Mouse (Mus musculus): ENCODE results near the gene Uqcc1. TPM values are rescaled to one million over a fixed set of nuclear protein-coding genes. Genes with fewer than 3 reads are reported as not detected.

Uqcc1 gene
- polyA plus RNA-seq, 1 experiment = 36.7 TPM

DNA sequence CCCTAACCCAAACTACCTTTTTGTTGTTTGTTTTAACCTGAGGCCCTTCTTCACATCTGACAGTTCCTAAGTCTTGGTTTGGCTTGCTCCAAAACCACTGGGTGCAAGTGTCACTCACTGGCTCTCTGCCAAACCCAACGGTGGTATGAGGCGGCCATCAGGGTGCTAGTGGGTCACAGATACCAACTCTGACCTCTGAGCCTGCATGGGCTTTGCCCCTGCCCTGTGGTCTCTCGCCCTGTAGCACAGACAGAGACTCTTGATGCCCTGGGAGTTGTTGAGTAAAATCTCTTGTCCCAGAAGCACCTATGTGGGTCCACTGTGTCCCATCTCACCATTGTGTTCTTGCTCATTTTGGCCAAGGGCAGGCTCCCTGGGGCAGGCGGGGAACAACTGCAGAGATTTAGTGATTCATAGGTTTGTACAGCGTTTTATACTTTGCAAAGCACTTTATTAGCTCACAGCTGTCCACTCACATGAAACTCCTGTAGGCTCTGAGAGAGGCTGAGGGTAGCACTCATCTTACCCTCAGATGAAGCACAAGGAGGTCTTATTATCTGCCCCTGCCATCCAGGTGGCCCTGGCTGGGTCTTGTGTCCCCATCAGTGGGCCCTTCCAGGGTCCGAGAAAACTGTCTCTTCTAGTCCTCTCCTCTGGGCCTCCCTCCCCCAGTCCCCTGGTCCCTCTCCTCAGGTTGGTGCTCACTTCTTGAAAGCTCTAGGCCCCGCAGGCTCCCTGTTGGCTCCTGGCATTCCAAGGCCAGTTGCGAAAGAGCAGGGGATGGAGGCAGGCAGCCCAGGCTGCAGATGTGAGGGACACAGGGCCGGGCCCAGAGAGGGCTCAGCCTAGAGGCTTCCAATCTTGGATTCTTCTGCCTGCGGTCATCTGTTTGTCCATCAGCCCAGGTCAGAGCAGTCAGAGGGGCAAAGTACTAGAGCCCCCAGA lies 112.5 kb downstream of the Uqcc1 start:
- no peak for DNase-seq (ENCODE audit: low read depth)

DNA sequence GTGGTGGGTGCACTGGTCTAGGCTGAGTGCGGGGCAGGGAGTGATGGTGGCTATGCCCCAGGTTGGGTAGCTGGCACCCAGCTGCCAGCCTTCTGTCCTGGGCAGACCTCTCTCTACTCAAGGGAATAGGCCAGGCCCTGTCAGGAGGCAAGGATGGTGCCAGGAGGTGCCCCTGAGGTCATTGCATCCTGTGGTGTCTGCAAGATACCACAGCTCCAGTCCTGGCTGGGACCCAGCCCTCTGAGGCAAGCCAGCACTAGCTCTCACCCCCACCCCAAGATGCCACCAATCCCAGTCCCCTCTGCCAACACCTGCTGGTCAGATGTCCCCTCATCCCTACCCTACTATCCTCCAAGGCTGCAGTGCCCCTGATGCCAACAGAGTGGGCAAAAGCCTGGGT lies 113.9 kb downstream of the Uqcc1 start:
- no peak for DNase-seq (ENCODE audit: low read depth)

DNA sequence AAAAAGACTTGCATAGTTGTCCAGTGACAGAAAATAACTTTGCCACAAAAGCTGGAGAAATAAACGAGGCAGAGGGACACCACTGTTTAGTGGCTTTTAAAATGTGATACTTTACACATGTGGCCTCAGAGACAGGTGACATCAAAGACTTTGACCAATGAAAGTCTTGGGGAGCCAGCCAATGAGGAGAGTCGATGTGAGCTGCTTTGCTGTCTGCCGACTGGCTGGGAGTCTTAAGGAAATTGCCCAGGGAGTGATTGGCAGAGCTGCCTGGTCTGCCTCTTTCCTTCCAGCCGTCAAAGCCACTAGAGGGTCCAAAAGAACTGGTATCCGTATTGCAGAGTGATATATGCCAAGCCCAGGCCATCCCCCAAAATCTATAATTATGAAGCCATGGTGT lies 115.3 kb downstream of the Uqcc1 start:
- DNase-seq (ENCODE audit: low read depth) = no peak

DNA sequence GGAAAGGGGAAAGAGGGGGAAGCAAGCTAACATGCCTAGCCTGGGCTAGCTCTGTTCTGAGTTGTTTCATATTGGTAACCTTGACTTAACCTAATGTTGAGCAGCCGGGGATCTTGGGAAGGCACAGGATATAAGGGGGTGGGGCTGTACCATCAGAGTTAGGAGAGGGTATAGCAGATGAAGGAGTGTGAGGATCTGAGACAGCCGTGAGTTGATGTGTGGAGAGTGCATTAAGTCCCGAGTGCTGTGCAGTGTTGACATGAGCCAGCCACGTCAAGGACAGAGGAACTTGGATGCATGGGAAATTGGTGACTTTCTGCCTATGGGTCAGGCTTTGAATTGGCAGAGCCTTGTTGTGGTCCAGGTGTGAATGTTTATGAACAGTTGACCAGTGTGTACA lies 117.5 kb downstream of the Uqcc1 start:
- no peak for DNase-seq (ENCODE audit: low read depth)

DNA sequence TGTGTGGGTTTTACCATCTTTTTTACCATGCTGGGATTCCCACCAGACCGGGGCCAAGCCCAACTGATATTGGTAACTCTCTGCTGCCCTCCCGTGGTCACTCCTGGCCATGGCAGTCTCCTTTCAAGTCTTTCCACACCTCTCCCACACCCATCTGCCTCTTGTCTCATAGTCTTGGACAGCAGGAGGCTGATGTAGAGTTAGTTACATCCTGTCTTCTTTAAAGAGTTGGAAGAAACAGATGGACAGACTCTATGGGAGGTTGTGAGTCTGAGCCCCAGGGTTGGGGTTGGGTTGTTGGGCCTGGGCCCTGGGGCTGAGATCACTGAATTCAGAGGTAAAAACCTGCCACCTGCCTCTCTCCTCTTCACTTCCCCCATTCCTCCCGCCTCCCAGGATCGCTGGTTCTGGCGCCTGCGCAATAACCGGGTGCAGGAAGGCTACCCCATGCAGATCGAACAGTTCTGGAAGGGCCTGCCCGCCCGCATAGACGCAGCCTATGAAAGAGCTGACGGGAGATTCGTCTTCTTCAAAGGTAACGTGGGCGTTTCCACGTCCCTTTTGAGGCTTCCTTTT lies 118.2 kb downstream of the Uqcc1 start:
- no peak for DNase-seq (ENCODE audit: low read depth)

DNA sequence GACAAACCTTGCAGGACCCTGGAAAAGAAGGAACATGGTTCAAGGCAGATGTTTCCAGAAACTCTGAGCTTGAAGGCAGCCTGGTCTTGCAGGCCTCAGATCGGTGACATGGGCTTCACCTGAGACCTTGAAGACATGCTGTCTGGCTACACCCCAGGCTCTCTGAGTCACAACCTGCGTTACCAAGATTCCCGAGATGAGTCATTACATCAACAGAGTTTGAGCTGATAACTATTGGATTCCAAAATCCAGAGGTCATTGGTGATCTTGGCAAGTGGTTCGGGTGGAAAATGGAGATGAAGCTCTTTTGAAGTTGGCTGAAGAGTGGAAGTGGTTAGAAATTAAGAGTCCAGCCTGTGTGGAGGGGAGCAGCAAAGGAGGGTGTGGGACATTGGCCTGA lies 120.5 kb downstream of the Uqcc1 start:
- DNase-seq (ENCODE audit: low read depth) = no peak

DNA sequence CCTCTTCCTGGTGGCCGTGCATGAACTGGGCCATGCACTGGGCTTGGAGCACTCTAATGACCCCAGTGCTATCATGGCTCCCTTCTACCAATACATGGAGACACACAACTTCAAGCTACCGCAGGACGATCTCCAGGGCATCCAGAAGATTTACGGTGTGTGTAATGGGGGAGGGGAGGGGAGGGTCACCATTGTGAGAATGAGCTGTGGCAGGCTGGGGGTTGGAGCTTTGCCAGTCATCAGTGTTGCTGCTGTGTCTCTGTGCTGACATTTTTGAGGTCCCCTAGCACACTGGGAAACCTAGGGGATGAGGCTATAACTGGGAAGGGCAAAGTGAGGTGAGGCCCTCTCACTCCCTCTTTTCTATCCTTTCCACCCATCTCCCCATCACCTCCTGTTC lies 122.7 kb downstream of the Uqcc1 start:
- DNase-seq (ENCODE audit: low read depth) = no peak

DNA sequence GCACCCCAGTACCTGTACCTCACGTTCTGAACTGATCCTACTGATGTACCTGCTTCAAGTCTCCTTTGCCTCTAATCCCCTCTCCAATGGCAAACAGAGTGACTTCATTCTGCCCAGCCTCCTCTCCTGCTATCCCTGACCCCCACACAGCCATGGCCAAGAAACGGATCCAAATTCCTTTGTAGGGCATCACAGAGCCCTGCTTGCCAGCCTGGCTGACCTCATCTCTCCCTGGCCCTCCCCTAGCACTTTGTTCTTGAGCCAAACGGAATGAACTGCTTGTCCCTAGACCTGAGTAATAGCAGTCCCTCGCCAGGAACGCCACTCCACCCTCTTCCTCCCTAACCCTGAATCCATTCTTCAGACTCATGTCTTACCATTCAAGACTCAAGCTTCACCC lies 123.6 kb downstream of the Uqcc1 start:
- no peak for DNase-seq (ENCODE audit: low read depth)

DNA sequence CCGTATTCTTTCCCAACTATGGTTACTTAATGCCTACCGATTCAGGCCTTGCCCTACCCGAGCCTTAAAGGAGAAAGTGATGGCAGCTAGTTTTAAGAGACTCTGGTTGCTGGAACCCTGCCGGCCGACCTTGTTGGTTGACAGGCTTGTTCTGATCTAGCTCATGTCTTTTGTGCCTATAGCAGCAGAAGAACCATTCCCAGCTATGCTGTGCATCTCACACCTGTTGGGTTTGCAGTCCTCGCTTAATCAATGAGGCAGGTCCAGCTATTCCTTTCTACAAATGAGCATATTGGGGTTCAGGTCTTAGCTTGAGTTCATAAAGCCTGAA lies 124.2 kb downstream of the Uqcc1 start:
- no peak for DNase-seq (ENCODE audit: low read depth)

DNA sequence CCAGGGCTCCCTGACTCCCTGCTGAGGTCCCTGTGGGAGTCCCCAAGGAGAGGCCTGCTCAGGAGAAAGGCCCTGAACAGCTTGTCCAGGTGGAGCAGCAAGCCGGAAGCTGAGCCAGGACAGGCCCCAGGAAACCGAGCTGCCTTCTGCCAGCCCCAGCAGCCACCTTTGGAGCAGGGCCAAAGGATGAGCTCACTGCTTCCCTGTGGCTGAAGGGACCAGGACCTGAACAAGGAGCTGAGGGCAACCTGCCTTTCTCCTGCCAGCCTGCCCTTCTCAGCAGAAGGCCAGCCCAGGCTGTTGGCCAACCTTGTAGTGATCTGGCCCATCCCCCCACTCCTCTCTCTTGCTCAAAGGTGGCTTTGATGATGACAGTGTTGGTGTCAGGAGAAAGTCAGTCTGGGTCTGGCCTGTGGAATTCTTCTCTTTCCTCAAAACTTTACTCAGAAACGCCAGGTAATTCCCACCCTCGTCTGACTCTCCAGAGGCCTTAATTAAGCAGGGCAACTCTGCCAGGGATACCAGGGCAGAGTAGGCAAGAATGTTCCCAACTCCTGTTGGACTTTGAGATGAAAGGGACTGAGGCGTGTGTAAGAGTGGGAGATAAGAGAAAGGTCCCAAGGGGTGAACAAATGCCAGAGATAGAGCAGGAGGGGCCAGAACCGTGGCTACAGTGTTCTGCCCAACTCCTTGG lies 124.7 kb downstream of the Uqcc1 start:
- no peak for DNase-seq (ENCODE audit: low read depth)

DNA sequence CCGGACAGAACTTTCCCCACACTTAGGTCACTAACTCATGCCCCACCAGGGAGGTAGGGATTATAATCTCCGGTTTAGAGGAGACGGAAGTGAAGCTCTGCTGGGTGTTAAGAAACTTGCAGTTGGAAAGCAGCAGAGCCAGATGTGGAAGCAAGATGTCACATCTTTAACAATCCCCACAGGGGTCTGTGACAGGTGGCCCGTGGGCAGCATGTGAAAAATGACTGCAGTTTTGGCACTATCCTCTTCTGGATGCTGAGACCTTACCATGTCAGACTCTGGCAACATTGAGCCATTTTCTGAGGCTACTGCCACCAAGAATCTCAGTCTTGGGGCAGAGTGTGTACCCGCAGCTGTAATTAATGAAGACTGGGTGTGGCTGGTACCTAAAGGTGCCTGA lies 126.1 kb downstream of the Uqcc1 start:
- no peak for DNase-seq (ENCODE audit: low read depth)

DNA sequence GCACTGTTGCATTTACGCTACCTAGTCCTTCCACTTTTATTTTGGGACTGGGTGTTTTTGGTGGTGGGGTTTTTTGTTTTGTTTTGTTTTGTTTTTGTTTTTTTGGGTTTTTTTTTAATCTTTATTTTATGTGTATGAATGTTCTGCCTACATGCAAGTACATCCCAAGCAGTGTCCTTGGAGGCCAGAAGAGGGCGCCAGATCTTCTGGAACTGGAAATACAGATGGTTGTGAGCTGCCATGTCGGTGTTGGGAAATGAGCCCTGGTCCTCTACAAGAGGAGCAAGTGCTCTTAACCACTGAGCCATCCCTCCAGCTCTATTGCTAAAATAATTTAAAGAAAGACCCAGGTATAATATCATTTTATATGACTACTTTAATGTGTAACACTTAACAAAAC lies 127.3 kb downstream of the Uqcc1 start:
- no peak for DNase-seq (ENCODE audit: low read depth)

DNA sequence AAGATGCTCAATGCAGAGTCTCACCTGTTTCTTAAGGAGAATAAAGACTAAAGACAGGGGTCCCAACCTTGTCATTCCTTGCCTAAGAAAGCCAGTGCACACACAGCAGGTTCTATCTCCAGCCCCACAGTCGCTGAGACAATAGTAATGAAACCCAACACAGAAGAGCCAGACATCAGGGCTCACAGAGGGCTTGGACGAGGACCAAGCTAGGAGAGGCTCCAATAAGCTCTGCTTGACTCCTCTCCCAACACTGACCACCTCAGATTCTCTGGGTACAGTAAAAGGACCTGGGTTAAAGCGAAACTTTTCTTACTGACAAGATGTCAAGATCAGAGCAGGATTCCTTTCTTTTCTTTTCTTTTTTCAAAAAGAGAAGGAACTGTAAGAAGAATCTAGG lies 131.5 kb downstream of the Uqcc1 start:
- no peak for DNase-seq (ENCODE audit: low read depth)

Other genes starting within 250 kb of the Uqcc1 start
- 131 and 141 TPM in 2 replicates for gene Trpc4ap, start 237.9 kb downstream of the Uqcc1 start, polyA plus RNA-seq (2012; rRNA removed)
- 55.9 and 67.9 TPM in 2 replicates for gene Edem2, start 200.8 kb downstream of the Uqcc1 start, polyA plus RNA-seq (2012; rRNA removed)
- not detected in 2 replicates for gene Gm17581, start 194.4 kb downstream of the Uqcc1 start, polyA plus RNA-seq (2012; rRNA removed)
- gene Procr, start 179.2 kb downstream of the Uqcc1 start, polyA plus RNA-seq (2012; rRNA removed) = 11.9 TPM in 2 replicates
- gene Mmp24, start 155.0 kb downstream of the Uqcc1 start, polyA plus RNA-seq (2012; rRNA removed) = 0.09 and 0.13 TPM in 2 replicates
- gene BC029722, start 110.9 kb downstream of the Uqcc1 start, polyA plus RNA-seq (2012; rRNA removed) = 55.2 and 65.8 TPM in 2 replicates
- gene Eif6, start 103.4 kb downstream of the Uqcc1 start, polyA plus RNA-seq (2012; rRNA removed) = 85.8 and 109 TPM in 2 replicates
- gene Fam83c, start 95.5 kb downstream of the Uqcc1 start, polyA plus RNA-seq (2012; rRNA removed) = not detected in 2 replicates
- not detected in 2 replicates for gene Gm15557, start 10.4 kb upstream of the Uqcc1 start, polyA plus RNA-seq (2012; rRNA removed)
- 1.2 and 1.3 TPM in 2 replicates for gene Gdf5, start 15.1 kb upstream of the Uqcc1 start, polyA plus RNA-seq (2012; rRNA removed)
- gene Cep250, start 26.1 kb upstream of the Uqcc1 start, polyA plus RNA-seq (2012; rRNA removed) = 15.1 and 18.4 TPM in 2 replicates
- gene 6430550D23Rik, start 77.7 kb upstream of the Uqcc1 start, polyA plus RNA-seq (2012; rRNA removed) = 3.2 and 4.0 TPM in 2 replicates
- 341 and 349 TPM in 2 replicates for gene Ergic3, start 77.7 kb upstream of the Uqcc1 start, polyA plus RNA-seq (2012; rRNA removed)
- gene Fer1l4, start 122.6 kb upstream of the Uqcc1 start, polyA plus RNA-seq (2012; rRNA removed) = 4.6 and 6.2 TPM in 2 replicates
- 5.9 and 6.1 TPM in 2 replicates for gene Spag4, start 134.9 kb upstream of the Uqcc1 start, polyA plus RNA-seq (2012; rRNA removed)
- 70.4 and 82.9 TPM in 2 replicates for gene Cpne1, start 181.7 kb upstream of the Uqcc1 start, polyA plus RNA-seq (2012; rRNA removed)
- 10.1 and 12.3 TPM in 2 replicates for gene Rbm12, start 181.7 kb upstream of the Uqcc1 start, polyA plus RNA-seq (2012; rRNA removed)
- 3.5 and 5.1 TPM in 2 replicates for gene Gm28036, start 196.8 kb upstream of the Uqcc1 start, polyA plus RNA-seq (2012; rRNA removed)
- gene Romo1, start 213.7 kb upstream of the Uqcc1 start, polyA plus RNA-seq (2012; rRNA removed) = 316 and 387 TPM in 2 replicates
- gene Nfs1, start 213.9 kb upstream of the Uqcc1 start, polyA plus RNA-seq (2012; rRNA removed) = 47.1 and 54.8 TPM in 2 replicates
- gene Rbm39, start 249.9 kb upstream of the Uqcc1 start, polyA plus RNA-seq (2012; rRNA removed) = 32.5 and 46.7 TPM in 2 replicates